Mouse (Mus musculus) heart, adult 9 months (tissue): Measurements from ENCODE around the gene Scd2.
"Not testable (repeated sequence)": the region's sequence is repeated elsewhere in the genome, so short reads cannot be mapped to it uniquely, and the experiment has no call there.

ENCODE experiments used
- DNase-seq, 2 experiments: peaks; one replicate each; pipeline ENCODE4 v3.0.0; 2022; ENCODE audit warnings: low spot score in 2 of 2

Scd2 gene

GRCm38 (mm10) chr19:44292941-44293768 lies at the start of gene Scd2:
Gene Scd2 (plus strand): TSS chr19:44293674.
- DNase-seq, result no peak

GRCm38 (mm10) chr19:44245761-44246171 lies 47.7 kb upstream of the Scd2 start:
- DNase-seq, result peak; percentile 19 to 49

- DNase-seq, result no peak
Observed at GRCm38 (mm10) chr19:44246341-44246911, 47.0 kb upstream of the Scd2 start.

DNA sequence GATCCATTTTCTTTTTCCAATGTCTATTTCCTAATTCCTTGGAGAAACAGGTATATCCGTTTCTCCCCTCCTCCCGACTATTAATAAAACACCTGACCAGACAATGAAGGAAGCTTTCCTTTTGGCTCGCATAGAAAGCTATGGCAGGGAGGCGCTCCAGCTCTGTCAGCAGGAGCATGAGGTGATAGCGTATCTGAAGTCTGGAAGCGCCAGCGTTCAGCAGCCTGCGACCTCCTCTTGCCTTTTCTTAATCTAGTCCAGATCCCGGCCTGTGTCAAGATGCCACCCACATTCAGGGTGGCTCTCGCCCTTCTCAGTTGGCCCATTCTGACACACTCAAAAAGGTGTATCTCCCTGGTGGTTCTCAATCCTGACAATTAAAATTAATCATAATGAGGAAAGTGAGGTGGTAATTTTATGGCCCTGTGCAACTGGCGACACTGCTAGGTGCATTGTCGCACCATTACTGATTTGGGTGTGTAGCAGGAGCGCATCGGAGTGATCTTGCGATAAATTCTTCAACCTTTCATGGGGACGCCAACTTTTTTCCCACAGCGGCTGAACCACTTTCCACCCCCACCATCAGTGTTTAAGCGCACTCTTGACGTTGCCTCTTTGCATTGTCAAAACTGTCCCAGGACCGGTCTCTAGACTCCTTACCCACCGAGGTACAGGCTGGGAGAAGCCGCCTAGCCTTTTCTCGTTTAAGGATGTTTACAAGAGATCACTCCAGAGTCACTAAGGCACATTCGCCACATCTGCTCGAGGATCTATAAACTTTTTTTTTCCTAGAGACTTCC lies 46.0 kb upstream of the Scd2 start:
- DNase-seq, result no peak

GRCm38 (mm10) chr19:44248081-44248853 lies 45.2 kb upstream of the Scd2 start:
- peak; percentile 96 for DNase-seq

- DNase-seq, result no peak
Observed at GRCm38 (mm10) chr19:44248854-44249351, 44.6 kb upstream of the Scd2 start.

DNA sequence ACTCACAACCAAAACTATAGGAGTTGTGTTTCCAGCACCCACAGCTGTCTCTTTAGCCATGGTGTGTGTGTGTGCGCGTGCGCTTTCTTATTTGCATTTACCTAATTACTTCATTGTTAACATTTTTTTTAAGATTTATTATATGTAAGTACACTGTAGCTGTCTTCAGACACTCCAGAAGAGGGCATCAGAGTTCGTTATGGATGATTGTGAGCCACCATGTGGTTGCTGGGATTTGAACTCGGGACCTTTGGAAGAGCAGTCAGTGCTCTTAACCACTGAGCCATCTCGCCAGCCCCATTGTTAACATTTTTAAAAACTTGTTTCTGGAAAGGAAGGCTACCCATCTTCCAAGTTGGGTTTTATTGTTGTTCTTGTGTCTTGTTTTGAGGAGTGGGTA lies 42.3 kb upstream of the Scd2 start:
- not testable (repeated sequence) for DNase-seq

GRCm38 (mm10) chr19:44251936-44252558 lies 41.4 kb upstream of the Scd2 start:
- no peak for DNase-seq

DNA sequence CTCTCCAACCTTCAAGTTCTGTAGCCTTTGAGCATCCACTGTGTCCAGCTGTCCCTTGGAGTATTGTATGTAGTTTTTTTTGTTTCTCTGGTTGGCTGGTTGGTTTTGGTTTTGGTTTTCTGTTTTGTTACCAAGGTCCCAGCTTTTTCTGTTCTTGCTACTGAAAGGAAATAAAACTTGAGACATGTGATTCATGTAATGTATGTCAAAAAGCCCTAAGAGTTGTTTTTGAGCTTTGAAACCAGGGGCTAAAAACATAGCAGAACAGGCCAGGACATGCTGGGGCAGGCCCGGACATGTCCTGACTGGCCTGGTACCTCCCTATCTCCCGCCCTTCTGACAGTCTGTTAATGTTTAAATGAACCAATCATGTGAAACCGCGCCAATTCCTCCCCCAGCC lies 39.4 kb upstream of the Scd2 start:
- DNase-seq, result not testable (repeated sequence)

DNA sequence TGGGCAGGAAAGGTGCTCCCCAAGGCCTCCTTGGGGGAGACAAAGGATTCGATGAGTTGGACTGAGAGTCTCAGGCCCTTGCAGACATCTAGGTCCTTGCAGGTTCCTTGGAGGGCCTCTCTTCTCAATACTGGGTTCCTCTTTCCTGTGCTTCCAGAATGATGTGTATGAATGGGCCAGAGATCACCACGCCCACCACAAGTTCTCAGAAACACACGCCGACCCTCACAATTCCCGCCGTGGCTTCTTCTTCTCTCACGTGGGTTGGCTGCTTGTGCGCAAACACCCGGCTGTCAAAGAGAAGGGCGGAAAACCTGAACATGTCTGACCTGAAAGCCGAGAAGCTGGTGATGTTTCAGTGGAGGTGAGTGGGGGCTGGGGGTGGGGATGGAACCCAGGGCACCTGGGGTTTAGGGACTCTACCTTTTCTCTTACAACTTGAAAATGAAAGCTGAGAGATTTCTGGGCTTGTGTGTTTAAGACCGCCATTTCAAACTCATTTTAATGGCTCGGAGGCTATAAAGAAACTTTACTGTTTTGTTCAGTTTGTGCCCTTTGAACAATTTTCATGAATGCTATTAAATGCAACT lies 36.0 kb upstream of the Scd2 start:
- no peak for DNase-seq

GRCm38 (mm10) chr19:44259484-44259883 lies 34.0 kb upstream of the Scd2 start:
- no peak for DNase-seq

GRCm38 (mm10) chr19:44260487-44260886 lies 33.0 kb upstream of the Scd2 start:
- DNase-seq, result no peak

- no peak for DNase-seq
Observed at GRCm38 (mm10) chr19:44261774-44262173, 31.7 kb upstream of the Scd2 start.

DNA sequence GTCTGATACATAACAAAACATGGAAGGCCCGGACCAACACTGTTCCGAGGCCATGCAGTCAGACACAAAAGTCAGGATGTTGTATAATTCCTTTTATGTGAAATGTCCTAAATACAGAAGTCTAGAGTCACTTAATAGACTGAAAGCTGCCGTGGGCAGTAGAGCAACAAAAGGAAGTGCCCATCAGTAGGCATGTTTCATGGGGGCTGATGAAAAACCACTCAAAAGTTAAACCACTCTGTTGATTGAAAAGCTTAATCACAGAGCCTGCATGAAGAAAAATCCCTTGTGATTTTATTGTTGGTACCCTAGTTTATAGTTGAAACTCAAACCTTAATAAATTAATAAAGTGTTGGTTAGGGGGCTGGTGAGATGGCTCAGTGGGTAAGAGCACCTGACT lies 29.9 kb upstream of the Scd2 start:
- DNase-seq, result no peak

- no peak for DNase-seq
Observed at GRCm38 (mm10) chr19:44264226-44264625, 29.2 kb upstream of the Scd2 start.

DNA sequence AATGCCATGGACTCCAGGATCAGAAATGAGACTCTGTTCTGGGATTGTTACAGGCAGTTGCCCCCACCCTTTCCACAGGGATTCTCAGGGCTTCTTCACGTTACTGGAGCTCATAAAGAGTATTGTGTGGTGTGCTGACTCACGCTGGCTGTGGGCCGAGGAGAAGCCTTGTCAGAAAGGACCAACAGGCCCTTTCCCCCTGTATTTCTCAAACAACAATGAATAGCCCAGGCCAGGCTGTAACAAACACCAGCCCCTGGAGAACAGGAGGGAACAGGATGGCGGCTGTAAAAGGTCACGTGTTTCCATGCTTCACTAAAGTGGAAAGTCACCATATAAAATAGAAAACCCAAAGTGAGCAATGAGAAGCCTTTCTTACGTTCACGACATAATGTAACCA lies 28.2 kb upstream of the Scd2 start:
- DNase-seq, result peak; percentile 34 to 39

GRCm38 (mm10) chr19:44265911-44266337 lies 27.6 kb upstream of the Scd2 start:
- DNase-seq, result no peak

- no peak for DNase-seq
Observed at GRCm38 (mm10) chr19:44266458-44266823, 27.0 kb upstream of the Scd2 start.

DNA sequence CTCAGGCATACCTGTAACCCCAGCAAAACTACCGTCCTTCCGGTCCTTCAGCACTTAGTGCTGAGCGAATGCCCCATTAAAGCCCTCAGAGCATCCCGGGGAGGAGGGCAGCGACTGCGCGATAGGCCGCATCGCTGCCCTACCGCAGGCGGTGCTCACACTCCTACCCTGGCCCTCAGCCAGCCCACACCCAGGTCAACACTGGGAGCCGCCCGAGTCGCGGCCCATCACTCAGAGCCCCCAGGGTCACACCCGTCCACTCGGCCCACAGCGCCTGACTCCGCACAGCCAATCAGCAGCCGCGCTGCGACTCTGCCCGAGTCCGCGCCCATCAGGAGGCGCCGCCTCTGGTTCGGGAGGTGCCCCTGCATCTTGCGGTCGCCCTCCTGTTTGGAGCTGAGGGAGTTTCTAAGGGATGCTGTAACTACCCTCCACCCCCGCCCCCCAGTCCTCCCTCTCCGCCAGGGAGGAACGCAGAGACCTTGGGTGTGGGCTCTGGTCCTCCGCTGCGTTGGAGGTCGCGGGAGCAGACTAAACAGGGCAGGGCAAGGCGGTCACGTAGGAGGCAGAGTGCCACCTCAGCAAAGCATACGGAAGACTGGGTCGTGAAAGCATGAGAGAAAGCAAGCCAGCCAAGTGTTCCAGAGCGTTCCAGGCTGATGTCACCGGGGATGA lies 26.5 kb upstream of the Scd2 start:
- DNase-seq, result peak; percentile 89 to 91

GRCm38 (mm10) chr19:44267499-44268002 lies 25.9 kb upstream of the Scd2 start:
- DNase-seq, result no peak
